Mouse (Mus musculus) MEL (cell line): ENCODE measurements around the gene Tomm5.

Source experiments
- MXI1 ChIP-seq: IDR thresholded peaks from 2 replicates; pipeline ENCODE4 v1.6.1; 2011; ENCODE audit warnings: mild to moderate bottlenecking, low read depth, low read length, improper control_type of control experiment
- SIN3A ChIP-seq: IDR thresholded peaks from 2 replicates; pipeline ENCODE4 v1.6.1; 2012; ENCODE audit warnings: low read length, improper control_type of control experiment, inconsistent platforms
- ZC3H11A ChIP-seq: IDR thresholded peaks from 2 replicates; pipeline ENCODE4 v1.6.1; 2012; ENCODE audit warnings: low read depth, mild to moderate bottlenecking, inconsistent platforms, low read length, improper control_type of control experiment

- TF ChIP-seq SIN3A (no peak), MXI1 (no peak), ZC3H11A (no peak)
Measured at GRCm38 (mm10) chr4:45082951-45083350, 25.0 kb downstream of the Tomm5 start.
